Mouse (Mus musculus) adrenal gland, adult 2 months (tissue): ENCODE data around the gene Kbtbd4. TPM values are rescaled to one million over a fixed set of nuclear protein-coding genes. Genes with fewer than 3 reads are reported as not detected.
"Not testable (repeated sequence)": the region's sequence is repeated elsewhere in the genome, so short reads cannot be mapped to it uniquely, and the experiment has no call there.

Experiments used
- DNase-seq: peaks from one replicate; pipeline ENCODE4 v3.0.0; 2021
- long read RNA-seq: library from polyadenylated mRNA; stranded (forward); transcript quantifications from one replicate; pipeline ENCODE4 v2.0.0, GENCODE M21; 2021
- polyA plus RNA-seq: library from polyadenylated mRNA; depleted of rRNA; stranded (reverse); fragments of >200 nt; gene quantifications from 2 replicates; pipeline ENCODE4 v1.2.3, GENCODE M21; 2012; rRNA removed
- total RNA-seq, 2 experiments: library from RNA; stranded (reverse); gene quantifications; 2 replicates each; pipeline ENCODE4 v1.2.3; 2021

Kbtbd4 gene
- total RNA-seq: 10 to 100 TPM; 30.0 to 31.2 TPM
- 15.6 and 20.2 TPM in 2 replicates for polyA plus RNA-seq
- long read RNA-seq, transcript Kbtbd4-201 (4 exons, 2,437 nt): major isoform, 26 of 31 reads
- long read RNA-seq, partial matches to known transcripts: 1 of 31 reads
- long read RNA-seq, other reads (novel, unspliced or antisense): 3 of 31 reads

DNA sequence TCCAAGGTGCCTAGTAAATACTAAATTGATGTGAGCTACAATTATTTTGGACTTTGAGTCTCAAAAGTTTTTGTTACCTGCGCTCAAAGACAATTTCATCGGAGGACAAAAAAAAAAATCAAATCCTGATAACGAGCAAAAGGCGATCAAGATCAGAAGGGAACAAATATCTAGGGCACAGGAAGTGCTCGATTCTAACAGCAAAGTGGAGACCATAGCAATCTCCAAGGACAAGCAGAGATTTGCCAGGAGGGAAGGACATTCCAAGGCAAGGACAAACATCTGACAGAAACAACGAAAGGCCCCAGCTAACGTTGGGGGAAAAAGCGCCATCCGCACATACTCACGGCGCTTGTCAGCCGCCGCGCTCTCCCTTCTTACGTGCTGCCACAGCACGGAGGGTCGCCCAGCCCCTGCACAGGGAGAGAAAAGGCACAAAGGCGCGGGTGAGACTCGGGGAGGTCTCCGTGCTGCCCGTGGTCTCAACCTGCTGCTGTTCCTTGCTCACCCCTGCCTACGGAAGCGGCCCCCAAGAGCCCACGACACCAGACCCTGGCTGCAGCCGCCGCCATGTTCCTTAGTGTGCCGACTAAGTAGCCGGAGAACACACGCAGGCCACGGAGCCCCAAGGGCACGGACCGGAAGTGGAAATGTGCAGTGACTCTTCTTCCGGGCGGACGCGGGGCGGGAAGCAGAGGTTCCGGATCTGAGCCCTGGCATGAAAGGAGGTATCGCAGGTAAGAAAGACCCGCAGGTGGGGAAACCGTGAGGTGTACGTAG lies at the start of gene Kbtbd4, which contains the start of gene Ndufs3:
Gene Kbtbd4, plus strand, starts transcription at position 665 of the 780 bp plus-strand sequence.
Gene Ndufs3, minus strand, starts transcription at position 752 of the 780 bp plus-strand sequence.
- DNase-seq: peak; percentile 91

DNA sequence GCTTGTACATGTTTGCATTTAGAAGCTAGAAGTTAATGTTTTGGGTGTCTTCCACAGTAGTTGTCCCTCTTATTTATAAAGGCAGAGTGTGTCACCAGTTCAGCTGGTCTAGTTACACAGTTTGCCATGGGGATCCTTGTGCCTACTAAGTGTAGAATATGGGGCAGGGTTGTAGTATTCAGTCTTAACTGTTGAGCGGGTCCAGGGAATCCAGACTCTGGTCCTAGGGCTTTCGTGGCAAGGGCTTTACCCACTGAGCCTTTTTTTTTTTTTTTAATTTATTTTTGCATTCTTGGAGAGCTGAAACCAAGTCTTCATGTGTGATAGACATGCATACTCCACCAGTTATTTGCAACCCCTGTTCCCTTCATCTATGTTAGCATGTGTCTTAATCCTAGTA lies 43.1 kb upstream of the Kbtbd4 start:
- no peak for DNase-seq

DNA sequence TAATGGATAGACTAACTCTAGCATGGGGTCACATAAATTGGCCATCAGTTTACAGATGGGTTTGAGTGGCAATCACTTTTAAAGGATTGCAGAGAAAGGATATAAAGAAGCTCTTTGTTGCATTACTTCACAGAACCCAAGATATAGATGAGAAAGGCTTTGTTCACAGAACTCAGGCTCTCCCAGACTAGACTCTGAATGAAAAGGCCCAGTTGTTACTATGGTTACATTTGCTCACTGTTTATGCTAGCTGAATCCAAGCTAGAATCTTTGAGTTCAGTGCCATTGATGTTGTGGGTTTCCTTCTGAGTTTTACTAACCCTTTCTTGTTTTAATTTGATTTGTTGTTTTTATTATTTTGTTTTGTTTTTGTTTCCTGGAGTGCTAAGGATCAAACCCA lies 40.4 kb upstream of the Kbtbd4 start:
- DNase-seq: no peak

DNA sequence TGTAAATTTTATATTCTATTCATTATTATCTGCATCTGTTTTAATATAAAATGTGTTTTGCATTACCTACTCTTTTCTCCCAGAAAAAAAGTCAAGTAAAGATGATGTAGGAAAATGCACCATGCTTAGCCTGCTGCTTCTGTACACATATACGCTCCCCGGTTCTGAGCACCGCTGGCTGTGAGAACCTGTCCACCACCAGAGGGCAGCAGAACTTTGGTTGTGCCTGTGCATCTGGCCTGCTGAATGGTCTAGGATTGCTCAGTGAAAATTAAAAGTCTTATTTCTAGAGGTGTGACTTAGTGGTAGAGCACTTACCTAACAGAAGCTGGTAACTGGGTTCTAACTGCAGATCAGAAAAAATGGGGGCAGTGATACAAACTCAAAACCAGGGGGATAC lies 38.0 kb upstream of the Kbtbd4 start:
- peak; percentile 81 for DNase-seq

DNA sequence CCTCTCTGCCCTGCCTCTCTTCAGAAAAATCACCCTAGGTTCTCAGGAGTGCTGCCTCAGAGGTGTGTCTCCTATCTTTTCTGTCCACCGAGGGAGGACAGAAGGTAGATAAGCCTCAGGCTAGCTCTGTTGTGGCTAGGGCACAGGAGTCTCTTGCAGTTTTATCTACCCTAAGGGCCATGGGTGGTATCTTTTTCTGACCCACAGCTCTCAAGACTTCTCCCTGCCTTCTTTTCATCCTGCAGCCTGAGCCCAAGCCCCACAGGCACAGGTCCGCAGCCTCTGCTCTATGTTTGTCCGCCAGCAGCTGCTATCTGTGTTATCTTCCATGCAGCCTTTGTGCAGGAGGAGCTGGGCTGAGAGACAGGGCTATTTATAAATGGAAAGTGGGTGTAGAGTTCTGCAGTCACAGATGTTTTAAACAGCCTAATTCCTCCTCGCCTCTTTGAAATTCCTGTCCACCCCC lies 34.4 kb upstream of the Kbtbd4 start:
- no peak for DNase-seq

DNA sequence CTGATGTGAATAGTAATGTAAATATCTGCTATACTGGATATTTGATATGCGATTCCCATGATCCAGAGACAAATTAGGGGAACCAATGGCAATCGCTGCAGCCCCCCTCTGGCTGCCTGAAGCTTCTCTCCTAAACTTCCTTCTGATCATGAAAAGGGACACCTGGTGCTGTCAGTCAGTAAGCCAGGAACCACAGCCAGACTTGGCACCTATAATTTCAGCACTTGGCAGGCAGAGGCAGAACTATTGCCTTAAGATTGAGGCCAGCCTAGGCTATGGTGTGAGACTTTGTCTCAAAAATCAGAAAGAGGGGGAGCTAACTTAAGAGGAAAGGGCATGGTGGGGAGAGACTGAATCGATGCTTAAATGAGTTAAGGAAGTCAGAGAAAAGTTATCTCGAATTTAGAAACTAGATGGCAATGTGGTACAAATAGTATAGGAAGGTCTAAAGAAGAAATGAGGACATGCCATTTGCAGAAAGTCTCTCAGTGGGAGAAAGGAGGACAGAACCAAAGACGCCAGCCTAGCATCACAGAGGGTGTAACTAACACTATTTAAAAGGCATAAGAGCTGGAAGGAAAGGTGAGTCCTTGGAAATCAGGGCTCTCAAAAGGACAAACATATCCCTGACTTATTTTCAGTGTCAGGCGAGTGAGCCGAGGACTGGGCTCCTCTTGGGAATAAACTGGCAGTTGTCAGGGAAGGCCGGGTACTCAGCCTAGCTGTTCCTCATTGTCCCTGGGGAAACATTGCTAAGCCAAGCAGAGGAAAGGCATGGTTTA lies 33.2 kb upstream of the Kbtbd4 start:
- DNase-seq: peak; percentile 18

DNA sequence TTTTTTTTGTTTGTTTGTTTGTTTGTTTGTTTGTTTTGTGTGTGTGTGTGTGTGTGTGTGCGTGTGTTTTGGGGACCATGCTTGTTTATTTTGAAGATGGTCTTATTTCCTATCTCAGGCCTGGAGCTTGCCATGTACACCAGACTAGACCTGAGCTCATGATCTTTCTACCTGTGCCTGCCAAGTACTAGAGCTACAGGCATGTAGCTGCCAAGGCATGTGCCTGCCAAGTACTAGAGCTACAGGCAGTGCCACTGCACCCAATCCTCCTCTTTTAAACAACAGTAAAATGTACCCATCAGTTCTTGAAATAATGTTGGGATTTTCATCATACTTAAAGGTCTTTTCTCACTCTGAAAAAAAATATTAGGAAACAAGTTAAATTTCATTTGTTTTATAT lies 30.5 kb upstream of the Kbtbd4 start:
- no peak for DNase-seq

DNA sequence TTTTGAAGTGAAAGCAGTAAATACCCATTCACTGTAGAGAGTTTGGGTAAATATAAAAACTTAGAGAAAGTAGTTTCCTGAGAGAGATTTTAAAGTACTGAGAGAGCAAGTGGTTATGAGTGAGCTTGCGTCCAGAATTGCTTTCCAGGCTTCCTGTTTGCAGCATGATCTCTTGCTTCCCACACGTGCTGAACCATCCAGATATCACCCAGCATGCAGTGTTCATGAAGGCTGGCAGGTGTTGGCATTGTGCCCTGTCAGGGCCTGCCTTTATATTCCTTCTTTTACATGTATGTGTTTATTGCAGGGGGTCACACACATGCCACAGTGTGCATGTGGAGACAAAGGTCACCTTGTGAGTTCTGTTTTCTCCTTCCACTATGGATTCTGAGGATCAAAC lies 29.3 kb upstream of the Kbtbd4 start:
- no peak for DNase-seq

DNA sequence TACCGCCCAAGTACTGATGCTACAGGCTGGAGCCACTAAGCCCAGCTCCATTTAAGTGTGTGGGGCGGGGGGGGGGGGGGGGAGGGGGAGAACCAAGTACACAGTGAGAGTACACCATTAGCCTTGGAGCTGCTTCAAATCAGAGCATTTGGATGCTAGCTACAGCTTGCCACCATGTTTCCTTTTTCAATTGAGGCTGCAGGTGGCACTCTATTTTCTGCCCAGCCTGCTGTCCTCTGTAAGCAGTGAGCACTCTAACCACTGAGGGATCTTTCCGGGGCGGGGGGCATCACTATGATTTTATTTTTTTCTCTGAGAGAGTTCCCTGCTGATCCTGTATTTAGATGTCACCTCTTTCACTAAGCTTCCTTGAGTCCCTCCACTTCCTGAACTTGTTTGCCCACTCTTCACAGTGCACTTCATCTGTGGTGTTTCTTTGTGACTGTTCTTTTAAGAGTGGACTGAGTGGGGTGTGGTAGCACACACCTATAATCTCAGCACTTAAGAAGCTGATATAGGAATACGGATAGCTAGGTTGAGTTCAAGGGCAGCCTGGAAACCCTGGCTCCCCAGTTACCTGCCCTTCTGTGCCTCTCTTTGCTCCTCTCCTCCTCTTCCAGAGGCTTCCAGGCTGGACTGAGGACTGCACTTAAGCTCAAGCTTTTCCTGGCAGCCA lies 26.8 kb upstream of the Kbtbd4 start:
- no peak for DNase-seq

DNA sequence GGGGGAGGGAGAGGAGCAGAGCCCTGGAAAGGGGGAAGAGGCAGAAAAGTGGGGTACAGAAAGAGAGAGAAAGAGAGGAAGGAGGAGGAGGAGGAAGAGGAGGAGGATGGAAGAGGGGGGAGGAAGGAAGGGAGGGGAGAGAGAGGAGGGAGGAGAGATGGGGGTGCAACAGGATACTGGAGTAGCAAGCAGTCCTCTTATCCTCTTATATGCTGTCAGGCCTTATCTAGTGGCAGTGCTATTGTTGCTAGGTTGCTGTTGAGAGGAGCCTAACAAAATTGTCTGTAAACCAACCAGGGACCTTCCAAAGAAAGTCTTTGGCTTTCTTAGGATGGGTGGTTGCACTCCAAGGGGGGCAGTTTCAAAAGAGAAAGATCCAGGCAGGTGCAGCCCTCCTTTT lies 25.1 kb upstream of the Kbtbd4 start:
- no peak for DNase-seq

DNA sequence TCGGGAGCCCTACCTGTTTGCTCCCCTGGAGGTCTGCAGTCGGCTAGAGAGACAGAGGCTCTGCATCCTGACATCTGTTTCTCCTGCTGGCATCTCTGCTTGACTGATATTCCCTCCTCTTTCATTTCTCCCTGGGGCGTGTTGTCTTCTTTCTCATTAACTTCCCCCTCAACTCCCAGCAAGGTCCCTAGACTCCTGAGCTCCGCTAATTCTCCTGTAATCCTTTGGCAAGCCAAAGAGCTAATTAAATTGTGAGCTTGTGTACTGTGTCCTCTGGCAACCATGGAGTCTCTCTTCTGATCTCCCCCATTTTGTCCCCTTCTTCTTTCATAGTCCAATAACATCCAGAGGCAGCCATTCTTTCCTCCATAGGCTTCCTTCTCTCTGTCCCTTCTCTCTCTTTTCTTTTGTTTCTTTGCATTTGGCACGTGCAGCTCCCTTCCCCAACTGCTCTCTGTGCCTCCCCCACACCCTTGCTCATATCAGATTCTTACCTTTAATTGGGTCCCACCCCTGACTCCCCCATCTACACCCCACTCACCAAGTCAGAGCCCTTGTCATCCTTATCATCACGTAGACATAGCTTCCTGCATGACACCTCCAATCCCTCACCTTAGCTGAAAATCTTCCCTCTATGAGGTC lies 24.3 kb upstream of the Kbtbd4 start:
- no peak for DNase-seq

DNA sequence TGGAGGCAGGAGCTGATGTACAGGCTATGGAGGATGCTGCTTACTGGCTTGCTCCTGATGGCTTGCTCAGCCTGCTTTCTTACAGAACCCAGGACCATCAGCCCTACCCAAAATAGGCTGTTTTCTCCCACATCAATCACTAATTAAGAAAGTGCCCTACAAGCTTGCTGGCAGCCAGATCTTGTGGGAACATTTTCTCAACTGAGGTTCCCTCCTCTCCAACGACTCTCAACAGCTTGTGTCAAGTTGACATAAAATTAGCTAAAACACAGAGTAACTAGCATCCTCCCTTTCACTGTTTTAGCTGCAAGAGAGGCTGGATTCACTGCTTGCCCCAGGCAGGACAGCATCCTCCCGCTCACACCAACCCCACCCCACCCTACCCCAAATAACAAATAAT lies 22.7 kb upstream of the Kbtbd4 start:
- DNase-seq: no peak

DNA sequence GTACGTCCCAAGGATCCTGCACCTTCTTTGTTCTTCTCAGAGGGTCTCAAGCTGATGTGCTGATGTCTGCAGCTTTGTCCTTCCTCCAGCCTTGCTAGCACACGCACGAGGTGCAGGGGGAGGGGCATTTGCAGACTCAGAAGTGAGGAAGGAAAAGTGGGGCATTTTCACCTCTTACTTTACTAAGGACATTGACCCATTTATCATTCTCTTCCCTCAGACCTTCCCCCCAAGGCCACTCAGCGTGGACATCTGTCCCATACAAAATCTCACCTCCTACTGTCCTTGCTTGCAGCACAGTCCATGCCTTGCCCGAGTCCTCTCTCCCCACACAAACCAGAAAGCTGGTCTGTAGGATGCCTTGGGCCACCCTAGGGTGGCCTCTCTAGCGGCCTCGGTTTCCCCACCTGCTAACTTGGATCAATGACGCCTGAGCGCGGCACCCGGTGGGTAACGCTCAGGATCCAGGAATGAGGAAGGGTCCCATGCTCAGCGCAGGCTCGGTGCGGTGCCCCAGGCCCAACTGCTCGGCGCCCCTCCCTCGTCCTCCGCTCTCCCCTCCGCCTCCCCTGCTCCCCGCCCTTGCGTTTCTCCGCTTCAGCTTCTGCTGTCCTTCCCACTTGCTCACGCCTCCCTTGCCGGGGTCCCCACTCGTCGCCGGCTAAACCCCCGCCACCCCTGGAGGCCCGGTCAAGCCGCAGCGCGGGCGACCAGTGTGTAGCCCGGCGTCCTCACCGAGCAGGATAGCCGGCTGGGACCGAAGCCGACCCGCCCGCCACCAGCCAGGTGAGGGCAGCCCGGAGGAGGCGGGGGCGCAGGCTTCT lies 19.1 kb upstream of the Kbtbd4 start, which contains the start of gene C1qtnf4:
Gene C1qtnf4, plus strand, starts transcription at position 643 of the 824 bp plus-strand sequence.
- DNase-seq: peak; percentile 35

DNA sequence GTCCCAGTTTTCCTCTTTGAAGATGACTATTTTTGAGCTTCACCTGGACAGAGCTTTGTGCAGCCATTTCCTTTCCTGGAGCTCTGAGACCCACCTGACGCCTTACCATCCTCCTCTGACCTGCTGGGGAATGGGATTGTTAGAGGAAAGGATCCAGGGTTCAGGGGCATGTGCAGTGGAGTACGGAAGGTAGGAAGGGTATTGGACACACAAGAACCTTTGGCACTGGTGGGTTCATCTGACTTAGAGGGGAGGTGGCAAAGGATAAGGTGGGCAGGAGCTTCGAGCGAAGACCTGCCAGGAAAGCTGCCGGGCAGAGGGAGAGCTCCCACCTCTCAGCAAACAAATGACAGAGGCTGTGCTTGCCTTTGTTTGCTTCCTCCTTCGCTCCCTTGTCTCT lies 18.1 kb upstream of the Kbtbd4 start:
- no peak for DNase-seq

DNA sequence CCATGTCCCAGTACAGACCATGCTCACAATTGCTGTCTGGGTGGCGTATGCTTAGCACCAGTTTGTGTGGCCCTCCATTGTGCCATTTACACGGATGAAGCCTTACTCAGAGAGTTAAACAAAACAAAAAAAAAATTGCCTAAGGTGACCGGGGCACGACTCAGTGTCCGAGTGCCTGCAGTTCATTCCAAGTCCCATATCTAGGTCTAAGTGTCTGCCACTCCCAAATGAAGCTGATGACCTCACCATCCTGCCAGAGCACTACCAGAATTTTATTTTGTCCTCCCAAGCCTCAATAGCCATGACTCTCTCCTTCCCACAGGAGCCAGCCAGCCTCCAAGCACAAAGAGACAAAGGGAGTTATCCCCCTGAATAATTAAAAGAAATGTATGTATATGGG lies 16.9 kb upstream of the Kbtbd4 start:
- DNase-seq: no peak

DNA sequence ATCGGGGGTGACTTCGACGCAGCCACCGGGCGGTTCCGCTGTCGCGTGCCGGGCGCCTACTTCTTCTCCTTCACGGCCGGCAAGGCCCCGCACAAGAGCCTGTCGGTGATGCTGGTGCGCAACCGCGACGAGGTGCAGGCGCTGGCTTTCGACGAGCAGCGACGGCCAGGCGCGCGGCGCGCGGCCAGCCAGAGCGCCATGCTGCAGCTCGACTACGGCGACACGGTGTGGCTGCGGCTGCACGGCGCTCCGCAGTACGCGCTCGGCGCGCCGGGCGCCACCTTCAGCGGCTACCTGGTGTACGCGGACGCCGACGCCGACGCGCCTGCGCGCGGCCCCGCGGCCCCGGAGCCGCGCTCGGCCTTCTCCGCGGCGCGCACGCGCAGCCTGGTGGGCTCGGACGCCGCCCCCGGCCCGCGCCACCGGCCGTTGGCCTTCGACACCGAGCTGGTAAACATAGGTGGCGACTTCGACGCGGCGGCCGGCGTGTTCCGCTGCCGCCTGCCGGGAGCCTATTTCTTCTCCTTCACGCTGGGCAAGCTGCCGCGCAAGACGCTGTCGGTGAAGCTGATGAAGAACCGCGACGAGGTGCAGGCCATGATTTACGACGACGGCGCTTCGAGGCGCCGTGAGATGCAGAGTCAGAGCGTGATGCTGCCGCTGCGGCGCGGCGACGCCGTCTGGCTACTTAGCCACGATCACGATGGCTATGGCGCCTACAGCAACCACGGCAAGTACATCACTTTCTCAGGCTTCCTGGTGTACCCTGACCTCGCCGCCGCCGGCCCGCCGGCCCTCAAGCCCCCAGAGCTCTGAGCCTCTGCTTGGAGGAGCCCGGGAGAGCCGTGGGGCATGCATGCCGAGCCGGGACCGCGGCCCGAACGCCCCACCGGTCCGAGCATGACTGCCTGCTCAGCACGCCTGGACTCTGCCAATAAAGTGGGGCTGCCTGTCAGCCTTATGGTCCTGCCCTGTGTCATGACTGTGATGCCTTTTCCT lies 14.7 kb upstream of the Kbtbd4 start:
- DNase-seq: peak; percentile 62

DNA sequence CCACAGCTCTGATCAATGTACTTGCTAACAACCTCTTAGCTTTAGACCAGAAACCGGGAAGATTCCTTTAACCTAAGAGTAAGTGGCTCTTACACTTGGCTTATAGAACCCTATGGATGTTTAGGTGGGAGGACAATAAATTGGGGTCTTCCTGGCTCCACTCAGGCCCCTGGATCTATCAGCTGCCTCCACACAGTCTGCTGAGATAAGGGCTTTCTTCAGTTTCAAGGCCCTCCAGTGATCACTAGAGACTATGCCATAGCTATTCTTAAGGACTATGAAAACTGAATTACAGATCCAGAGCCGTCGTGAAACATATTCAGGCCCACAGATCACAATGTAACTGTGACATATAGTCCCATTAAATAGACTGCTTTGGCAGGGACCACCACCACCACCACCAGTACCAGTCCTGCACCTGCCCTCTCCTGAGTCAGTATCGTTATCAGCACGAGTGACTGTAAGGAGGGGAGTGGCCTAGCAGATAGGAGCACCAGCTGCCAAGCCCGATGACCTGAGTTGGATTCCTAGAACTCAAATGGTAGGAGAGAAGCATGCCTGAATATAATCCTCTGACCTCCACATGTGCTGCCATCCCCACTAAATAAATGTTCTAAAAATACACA lies 10.8 kb upstream of the Kbtbd4 start:
- DNase-seq: no peak

DNA sequence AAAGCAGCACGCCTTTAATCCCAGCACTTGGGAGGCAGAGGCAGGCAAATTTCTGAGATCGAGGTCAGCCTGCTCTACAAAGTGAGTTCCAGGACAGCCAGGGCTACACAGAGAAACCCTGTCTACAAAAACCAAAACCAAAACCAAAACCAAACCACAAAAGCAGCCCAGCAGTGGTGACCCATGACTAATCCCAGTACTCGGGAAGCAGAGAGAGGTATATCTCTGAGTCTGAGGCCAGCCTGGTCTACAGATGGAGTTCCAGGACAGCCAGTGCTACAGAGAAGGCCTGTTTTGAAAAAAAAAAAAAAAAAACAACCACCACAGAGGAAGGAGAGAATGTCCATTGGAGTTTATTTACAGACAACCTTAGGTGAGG lies 10.3 kb upstream of the Kbtbd4 start:
- DNase-seq: not testable (repeated sequence)

DNA sequence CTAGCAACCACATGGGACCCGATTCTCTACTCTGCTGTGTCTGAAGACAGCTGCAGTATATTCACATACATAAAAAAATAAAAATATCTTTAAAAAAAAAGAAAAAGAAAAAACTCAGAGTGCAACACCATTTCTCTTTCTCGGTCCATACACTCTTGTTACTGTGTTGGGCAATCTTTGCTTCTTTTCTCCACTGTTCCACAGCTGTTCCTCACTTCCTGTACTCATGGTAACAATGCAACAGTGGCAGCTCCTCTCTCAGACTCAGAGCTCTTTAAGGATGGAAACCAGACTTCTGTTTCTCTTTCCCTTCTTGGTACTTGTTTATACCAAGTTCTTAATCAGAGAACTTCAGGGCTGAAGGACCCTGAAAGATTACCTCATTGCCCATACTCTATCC lies 1.1 kb upstream of the Kbtbd4 start:
- no peak for DNase-seq
